Mouse (Mus musculus) thymus, adult 2 months (tissue): Measurements from ENCODE around the gene Irf2bp2.

Experiments used
- CTCF ChIP-seq: fragments of 200-500 bp; IDR thresholded peaks from 2 replicates; pipeline ENCODE4 v1.5.1; 2012; ENCODE audit warnings: mild to moderate bottlenecking, control low read depth, low read length, moderate library complexity, borderline replicate concordance; ENCODE audit not compliant: control insufficient read depth, poor library complexity, insufficient read depth; ENCODE audit errors: extremely low read depth
- POLR2A ChIP-seq: fragments of 200-500 bp; IDR thresholded peaks from 2 replicates; pipeline ENCODE4 v1.6.1; 2012; ENCODE audit warnings: mild to moderate bottlenecking, low read length, control low read depth, moderate library complexity; ENCODE audit not compliant: control insufficient read depth, poor library complexity, insufficient read depth; ENCODE audit errors: extremely low read depth

DNA sequence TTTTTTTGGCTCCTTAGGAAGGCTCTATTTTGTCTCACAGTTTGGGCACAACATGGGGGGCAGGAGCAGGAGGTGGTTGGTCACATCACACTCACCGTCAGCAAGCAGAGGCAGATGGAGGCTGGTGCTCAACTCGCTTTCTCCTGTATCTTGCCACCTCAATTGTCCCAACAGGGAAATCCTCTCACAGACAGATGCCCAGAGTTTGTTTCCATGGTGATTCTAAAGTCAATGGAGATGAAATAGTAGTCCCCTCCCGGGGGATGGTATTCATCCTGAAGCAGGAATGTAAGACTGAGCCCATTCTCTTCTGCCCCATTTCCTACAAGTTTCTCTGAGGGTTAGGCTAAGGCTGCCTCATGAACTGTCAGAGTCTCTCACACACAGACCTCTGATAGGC, 23.7 kb downstream of the Irf2bp2 start:
- TF ChIP-seq CTCF (no peak), POLR2A (no peak)
